22 mouse cellular contexts compared by ENCODE assay signal in genomic region chr1:182245003-182245402, GRCm38 (mm10).
"Had no signal": no experiment of that assay in that cellular context is flagged by ENCODE, and none has a peak within 500 bp of the region (broad histone marks: within the 10 kb centered on the region; RNA-seq: fewer than 3 reads in every experiment).

No protein-coding gene starts in this region.

- DNase-seq: gastrocnemius, adult 2 months; gastrocnemius, postnatal 10 days; gastrocnemius, postnatal 25 days; heart, adult 2 months; heart, postnatal 10 days; heart, postnatal 4 days; kidney, adult 11 months; kidney, adult 2 months; kidney, postnatal 10 days; kidney, postnatal 25 days; kidney, postnatal 4 days; liver; liver, embryonic 13.5 days had no signal

- H3K27me3 ChIP-seq: heart, embryonic 12.5 days; hindbrain, embryonic 12.5 days; hindbrain, embryonic 15.5 days; limb, embryonic 12.5 days; liver, embryonic 13.5 days had no signal

- ATAC-seq: hindbrain, postnatal 0 days; intestine, embryonic 16.5 days had no signal

- H3K36me3 ChIP-seq: heart, embryonic 10.5 days; heart, embryonic 12.5 days; hindbrain, embryonic 10.5 days; hindbrain, embryonic 12.5 days; hindbrain, embryonic 15.5 days; limb, embryonic 10.5 days; limb, embryonic 12.5 days; liver, embryonic 13.5 days had no signal
